Mouse (Mus musculus) cerebellum, postnatal 4 days (tissue): ENCODE measurements at regions not wholly inside any gene's neighbourhood (a gene's known extent, or its start where the extent isn't known, plus 50 kb on each side); places are given as distances from the start of the nearest gene placed in this dataset.
A peak's percentile ranks its signal among the peaks of the same experiment; 100 is the strongest.

Source experiments
- DNase-seq, 2 experiments: peaks; one replicate each; pipeline ENCODE4 v3.0.0; 2022; ENCODE audit warnings: low spot score in 2 of 2, mixed read lengths in 1 of 2

DNA sequence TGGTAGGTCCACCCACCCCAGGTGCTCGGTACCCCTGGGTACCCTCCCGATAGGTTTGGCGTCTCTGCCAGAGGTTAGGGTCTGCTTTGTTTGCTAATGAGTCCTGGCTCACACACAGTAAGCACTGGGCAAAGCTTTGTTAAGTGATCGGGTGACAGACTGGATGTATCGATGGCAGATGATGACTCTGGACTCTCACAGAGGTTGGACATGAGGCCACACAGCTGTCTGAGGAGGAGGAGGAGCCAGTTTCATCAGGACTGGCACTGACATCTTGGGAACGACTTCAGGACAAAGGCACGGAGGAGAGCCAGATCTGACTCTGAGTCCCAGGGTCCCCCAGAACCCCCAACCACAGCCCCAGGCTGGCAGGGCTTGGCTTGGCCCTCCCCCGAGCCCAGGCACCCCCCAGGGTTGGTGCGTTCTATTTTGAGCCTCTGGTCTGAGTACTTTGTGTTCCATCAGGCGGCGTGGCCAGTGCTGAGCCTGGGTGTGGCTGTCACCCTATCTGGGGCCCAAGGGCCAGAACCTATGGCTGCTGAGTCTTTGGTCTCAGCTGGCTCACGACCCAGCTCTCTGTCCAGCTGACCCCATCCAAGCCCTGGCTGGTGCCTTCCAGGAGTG, 67.6 kb upstream of the Tmem189 start:
- DNase-seq, result no peak

DNA sequence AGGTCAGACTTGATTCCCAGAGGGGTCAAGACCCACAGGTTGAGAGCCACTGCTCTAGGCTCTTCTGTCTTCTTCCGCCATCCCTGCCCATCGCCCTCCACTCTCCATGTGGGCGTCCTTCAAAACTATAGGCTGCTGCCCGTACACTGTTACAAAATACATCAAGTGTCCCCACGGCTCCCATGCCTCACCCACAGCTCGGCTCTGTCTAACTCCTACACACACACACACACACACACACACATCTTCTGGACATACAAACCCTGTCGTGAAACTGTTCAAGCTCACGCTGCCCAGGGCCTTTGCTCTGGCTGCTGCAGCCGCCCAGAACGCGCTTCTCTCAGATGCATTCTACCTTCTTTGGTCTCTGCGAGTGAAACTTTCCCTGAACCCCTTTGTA, 67.1 kb upstream of the Tmem189 start:
- DNase-seq, result no peak

DNA sequence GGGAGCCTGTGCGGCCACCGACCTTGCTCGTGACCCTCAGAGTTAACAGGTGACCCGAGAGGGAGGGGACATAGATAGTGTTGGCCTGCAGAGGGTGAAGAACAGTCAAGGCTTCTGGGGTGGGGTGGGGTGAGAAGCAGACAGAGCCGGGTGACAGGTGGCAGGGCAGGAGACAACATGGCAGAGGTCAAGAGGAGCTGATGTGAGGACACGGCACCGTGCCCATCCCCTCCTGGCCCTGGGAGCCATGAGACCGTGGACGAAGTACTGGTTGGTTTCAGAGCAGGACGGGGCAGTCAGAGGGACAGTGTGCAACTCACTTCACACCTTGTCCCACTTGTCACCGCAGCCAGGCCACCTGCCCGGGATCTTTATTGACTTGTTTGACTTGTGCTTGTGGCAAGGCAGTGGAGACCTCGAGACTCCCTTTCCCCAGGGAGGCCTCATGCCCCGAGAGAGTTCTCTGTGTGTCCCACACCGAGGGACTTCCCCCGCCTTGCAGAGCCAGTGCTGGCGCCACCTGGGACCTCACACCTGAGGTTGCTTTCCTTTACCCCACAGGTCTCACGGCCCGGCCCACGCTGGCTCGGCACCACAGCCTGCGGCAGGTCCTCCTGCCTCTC, 65.4 kb upstream of the Tmem189 start:
- DNase-seq, result no peak

DNA sequence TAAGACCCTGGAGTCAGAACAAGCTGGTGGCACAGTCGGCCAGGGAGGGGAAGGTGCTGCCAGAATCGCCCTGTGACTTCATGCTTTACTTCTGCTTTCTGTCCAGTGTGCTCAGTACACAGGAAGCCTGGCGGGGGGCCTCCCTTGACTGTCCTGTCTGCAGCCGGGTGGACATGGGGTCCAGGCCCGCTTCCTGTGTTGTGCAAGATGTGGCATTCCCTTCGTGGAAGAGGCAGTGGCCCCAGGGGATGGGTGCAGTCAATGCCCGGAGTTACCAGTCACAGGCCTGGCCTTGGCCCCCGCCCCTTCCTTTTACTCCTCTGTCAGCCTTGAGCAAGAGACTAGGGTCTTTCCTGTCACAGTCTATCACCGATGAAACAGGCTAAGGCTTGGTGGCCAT, 64.3 kb upstream of the Tmem189 start:
- DNase-seq, result no peak

DNA sequence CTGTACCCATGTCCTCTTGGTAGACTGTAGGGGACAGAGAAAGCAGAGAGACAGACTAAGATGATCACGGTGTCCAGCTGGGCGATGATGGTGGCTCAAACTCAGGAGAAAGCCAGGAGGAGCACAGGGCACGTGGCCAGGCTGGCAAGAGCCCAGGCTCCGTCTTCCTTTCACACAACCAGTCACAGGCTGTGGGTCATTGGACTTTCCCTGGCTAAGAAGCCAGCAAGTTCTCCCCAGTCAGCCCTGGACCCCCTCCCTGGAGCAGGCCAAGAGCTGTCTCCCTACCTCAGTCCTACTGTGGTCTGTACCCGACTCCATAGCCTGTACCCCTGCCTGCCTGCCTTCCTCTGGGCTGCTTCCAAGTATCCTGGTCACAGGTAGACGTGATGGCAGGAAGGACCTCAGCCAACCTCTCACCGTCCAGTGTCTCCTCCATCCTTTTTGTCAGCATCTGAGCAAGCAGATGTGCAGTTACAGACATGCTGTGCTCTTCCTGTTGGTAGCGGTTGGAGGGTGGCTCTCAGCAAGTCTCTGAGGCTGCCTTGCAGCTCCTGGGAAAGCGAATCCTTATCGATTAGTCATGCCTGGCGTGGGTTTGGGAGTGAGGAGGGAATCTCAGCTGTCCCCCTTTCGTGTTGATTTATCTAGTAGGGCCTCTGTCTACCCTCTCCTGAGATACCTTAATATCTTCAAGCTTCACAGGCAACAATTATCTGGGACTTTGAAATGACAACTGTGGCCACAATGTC, 63.4 kb upstream of the Tmem189 start:
- peak in 1 of 2 experiments; percentile 67 for DNase-seq

DNA sequence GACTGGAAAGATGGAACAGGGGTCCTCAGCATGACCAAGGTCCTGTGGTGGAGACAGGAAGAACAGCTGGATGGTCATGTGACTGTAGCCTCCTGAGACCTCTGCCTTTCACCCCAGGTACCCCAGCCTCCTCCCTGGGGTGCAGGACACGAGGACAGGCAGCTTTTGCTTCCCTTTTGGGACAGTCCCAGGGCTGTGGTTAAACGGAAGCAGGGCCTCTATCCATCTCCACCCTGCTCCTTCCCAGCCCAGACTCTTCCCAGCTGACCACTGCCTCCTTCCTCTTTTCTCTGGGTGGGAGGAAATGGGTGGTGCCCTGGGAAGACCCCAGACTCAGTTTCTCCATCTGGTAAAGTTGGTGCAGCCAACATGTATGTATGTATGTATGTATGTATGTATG, 62.0 kb upstream of the Tmem189 start:
- DNase-seq, result no peak

DNA sequence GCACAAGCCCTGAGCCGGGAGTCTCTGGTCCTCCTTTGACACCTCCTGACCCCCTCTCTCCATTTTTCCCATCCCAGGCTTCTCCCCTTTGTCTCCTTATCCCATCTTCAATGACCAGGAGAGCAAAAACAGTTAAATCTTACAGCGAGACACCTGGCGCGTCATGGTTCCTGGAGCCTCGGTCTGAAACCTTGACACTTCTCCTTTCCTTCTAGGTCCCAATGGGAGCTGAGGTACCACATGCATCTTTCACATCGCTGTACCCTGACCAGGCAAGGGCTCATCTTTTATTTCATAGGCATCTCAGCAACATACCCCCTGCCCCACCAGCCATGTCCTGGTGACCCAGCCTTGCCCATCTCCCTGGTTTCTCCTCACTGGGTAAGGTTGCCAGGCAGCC, 58.7 kb upstream of the Tmem189 start:
- DNase-seq, result no peak

DNA sequence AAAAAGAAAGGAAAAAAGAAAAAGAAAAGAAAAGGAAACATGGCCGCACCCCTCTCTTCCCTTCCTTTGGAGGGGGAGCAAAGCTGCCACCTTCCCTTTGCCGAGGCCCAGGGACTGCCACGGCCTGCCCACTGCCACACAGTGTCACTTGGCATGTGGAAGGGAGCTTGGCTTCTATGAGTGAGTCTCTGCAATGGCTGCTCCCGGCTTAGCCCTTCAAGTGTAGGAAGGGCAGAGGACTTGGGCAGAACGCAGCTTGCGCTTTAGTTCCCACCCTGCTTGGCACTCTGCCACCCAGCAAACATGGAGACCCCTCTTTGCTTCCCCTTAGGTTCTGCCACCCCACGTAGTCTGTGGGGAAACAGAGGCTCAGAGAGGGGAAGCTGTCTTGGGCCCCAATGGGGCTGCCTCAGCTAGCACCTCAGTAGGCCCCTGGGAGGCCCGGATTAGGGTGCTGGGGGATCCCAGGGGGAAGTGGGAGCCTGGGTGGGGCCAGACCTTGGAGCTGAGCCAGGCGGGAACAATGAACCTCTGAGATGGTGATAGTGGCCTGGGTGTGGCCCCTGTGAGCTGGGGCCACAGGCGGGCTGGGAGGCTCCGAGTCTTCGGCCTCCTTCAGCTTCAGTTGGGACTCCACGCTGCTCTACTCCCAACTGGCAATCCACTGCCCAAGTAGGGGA, 57.7 kb upstream of the Tmem189 start:
- peak in 1 of 2 experiments; percentile 19 for DNase-seq

DNA sequence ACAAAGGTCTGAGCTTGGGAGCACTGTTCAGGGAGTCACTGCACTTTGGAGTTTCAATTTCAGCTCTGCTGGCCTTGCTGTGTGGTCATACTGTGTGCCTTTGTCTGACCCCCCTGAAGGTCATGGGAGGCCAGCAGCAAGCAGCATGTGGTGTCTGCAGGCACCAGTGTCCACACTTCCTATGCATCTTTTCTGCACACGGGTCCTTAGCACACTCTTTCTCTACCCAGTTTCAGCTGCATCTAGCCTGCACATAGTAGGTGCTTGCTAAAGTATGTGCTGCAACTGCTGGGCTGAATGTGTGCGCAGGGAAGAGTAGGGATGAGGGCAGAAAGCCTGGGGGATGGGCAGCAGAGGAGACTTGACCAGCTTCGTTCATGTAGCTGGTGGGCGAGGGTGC, 56.7 kb upstream of the Tmem189 start:
- DNase-seq, result no peak

DNA sequence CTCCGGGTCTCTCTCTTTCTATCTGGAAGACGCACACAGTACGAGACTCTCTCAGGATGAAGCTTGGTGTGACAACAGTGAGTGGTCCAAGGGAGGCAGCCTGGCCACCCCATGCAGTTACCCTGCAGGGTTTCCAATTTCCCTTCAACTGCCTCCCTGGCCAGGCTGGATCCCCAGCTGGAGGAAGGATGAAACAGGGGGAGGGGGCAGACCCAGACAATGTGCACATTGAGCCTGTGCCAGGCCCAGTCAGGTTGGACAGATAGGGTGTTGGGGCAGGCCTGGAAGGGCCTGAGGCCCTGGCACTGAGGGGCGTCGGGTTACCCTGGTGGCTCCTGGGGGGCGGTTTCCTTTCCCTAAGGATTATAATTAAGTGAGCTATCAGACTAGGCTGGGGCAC, 55.8 kb upstream of the Tmem189 start:
- no peak for DNase-seq

DNA sequence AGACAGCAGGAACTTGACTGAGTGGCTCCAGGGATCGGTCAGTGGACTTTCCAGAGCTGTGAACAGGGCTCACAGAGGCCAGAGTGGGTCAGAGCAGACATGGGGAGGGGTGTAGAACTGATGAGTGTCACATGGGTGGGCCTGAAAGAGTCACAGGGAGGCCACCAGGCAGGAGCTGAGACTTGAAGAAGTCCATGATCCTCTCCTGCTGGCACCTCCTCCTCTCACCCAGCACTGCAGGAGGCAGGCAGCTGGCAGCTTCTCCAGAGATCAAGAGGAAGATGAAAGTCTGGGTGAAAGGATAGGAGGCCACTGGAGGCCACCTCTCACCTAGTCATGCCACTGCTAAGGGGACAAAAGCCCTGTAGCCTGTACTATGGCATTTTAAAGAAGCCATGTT, 54.5 kb upstream of the Tmem189 start:
- DNase-seq, result no peak

DNA sequence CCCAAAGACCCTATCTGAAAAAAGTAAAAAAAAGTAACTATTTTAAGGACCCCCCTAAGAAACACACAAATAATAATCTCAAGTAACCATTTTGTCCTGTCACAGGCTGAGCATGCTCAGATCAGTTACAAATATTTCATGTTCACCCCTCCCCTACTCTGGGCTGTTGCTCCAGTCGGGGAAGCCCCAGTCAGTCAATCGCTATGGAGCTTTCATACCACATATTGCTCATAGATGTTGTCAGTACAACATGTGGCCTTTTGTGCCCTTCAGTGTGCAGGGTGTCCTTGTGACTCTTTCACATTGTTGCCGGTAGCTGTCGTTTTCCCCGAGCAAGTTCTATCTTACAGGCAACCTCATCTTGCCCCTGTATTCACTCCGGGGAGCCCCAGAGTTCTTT, 52.9 kb upstream of the Tmem189 start:
- no peak for DNase-seq

DNA sequence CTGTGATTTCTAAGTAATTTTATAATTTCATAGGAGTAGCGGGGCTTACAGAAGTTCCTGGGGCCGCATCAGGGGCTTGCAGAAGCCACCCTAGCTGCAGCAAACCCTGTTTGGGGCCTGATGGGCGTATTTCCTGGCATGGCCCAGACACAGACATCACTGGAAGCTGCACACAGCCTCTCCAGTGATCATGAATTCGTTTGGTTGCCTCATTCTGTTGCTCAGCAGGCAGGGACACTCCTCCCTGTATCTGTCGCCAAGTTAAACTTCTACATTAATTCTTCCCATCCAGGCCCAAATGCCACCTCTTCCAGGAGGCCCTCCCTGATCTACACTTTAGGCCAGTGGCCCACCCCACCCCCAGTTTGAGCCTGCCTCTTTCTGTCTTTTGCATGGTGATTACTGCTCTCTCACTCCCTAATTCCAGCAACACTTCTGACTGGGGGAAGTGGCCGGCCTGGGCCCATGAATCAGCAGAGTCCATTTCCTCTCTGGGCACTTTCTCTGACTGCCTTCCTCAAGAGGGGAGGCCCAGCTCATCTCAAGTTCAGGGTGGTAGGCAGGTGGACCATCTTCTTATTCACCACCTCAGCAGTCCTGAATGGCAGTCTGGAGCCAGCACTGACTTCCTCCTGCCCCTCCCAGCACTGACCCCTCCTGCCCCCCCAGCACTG, 51.0 kb upstream of the Tmem189 start:
- no peak for DNase-seq
